Mouse (Mus musculus) heart, postnatal 0 days (tissue): ENCODE measurements around the gene Gm49601.

ENCODE experiments used
- CTCF ChIP-seq: IDR thresholded peaks from 2 replicates; pipeline ENCODE4 v1.5.1; 2016; ENCODE audit warnings: antibody characterized with exemption, control low read depth, low read depth
- EP300 ChIP-seq: IDR thresholded peaks from 2 replicates; pipeline ENCODE4 v1.6.1; 2016; ENCODE audit warnings: antibody characterized with exemption, low read depth

DNA sequence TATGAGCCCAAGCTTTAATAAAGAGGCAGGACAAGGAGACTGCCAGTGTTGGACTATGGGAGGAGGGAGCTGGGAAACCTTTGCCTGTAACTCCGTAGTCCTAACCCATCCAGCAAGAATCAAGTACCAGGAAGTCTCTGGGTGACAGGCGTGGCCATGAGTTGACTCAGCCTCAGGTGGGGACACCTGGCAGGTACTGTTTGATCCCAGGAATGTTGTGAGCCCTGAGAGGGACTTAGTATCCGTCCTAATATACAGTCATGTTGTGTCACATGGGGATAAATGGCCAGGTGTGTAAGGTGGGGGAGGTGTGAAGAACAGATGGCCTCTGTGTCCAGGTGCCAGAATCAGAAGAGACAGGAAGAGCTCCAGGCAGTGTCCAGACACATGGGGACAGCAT lies 22.9 kb upstream of the Gm49601 start:
- TF ChIP-seq CTCF (no peak), EP300 (no peak)
